Mouse (Mus musculus): ENCODE data around the gene Nanos3. TPM values are rescaled to one million over a fixed set of nuclear protein-coding genes. Genes with fewer than 3 reads are reported as not detected.

The Nanos3 gene
- total and polyA plus RNA-seq, 3 experiments: not detected

DNA sequence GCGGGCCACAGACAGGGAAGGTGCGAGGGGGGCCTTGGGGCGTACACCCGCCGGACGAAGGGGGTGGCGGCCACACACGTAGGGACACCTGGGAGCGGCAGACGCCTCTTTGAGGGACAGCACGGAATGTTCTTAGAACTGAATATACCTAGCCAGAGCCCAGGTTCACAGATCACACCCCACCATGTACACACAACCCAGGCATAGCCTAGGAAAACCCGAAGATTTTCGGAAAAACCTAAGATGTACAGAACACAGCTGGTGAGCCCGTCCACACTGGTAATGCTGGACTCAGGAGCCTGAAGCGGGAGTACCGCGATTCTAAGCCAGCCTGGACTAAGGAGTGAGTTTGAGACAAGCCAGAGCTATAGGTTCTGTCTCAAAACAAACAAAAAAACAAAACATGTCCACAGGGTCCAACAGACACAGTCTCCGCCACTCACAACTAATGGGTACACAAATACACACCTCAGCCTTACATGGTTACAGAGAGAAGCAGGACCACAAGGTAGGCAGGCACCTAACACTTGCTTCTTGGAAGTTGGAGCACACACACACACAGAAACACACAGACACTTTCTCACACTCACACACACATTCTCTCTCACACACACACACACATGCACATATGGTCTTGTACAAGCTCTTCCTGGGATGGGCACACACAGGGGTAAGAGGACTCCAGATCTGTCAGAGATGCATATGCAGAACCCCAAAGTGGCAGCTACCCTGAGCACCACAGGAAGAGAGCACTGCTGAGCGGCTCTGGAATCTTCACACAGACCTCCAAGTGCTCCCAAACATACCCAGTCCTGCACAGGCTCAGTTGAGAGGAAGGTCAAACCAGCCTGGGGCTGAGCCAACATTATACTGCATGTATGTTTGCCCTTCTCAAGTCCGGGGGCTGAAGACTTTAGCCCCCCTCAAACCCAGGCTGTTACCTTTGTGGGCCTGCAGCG, 653 bp downstream of the Nanos3 start:
- Histone ChIP-seq H3K27me3 (replicated peaks) (no peaks in the 10 kb centered on the region), H3K27ac (ENCODE audit: insufficient read depth, low read depth) (no peak overlapping the region), H3K4me1 (ENCODE audit: control insufficient read depth in 1 of 2, insufficient read depth in 2 of 2) (peaks cover 3 to 11% of the 10 kb centered on the region in 2 experiments; a peak in 2 of 4 replicates), H3K4me2 (ENCODE audit: insufficient read depth, low read depth, poor library complexity, severe bottlenecking) (no peak overlapping the region), H3K9ac (ENCODE audit: insufficient read depth, low read depth) (no peak overlapping the region), H3K9me3 (replicated peaks; ENCODE audit: low read length) (peaks cover 4% of the 10 kb centered on the region), H3K36me3 (replicated peaks in 1 of 2; ENCODE audit: control insufficient read depth in 1 of 2, insufficient read depth in 1 of 2, low read length in 1 of 2) (no peaks in the 10 kb centered on the region), H3K4me3 (replicated peaks in 1 of 3; ENCODE audit: low read depth in 2 of 3, low read length in 2 of 3, poor library complexity in 1 of 3) (no peak overlapping the region), H3K79me2 (replicated peaks; ENCODE audit: control insufficient read depth, extremely low read depth, insufficient read depth, poor library complexity, severe bottlenecking) (no peaks in the 10 kb centered on the region)
- DNase-seq (ENCODE audit: extremely low read depth): no peak
- in situ Hi-C loops (cut with MboI; ENCODE audit: low pct_ligation_motif_present, low pct_unique_long_range_greater_than_20kb, low sequenced_read_pairs) (loop anchor here (10.0 kb wide), 1 partner anchor 90 kb away; the partner anchor contains the start of gene Ccdc130), dilution Hi-C loops (cut with MboI; ENCODE audit: extremely low pct_ligation_motif_present, extremely low pct_unique_long_range_greater_than_20kb, low sequenced_read_pairs) (no loop called here)
- no peak for TF ChIP-seq HCFC1 (IDR thresholded peaks at IDR 0.05; ENCODE audit: low read depth, low read length)
- no peak for TF ChIP-seq ETS1 (conservative IDR thresholded peaks at IDR 0.05; ENCODE audit: low read depth, low read length)
- TF ChIP-seq BHLHE40 (IDR thresholded peaks at IDR 0.05; ENCODE audit: low read depth, low read length): no peak
- TF ChIP-seq POLR2A (IDR thresholded peaks at IDR 0.05; ENCODE audit: low read depth, low read length): no peak
- TF ChIP-seq TBP (conservative IDR thresholded peaks at IDR 0.05; ENCODE audit: low read depth, low read length): no peak

DNA sequence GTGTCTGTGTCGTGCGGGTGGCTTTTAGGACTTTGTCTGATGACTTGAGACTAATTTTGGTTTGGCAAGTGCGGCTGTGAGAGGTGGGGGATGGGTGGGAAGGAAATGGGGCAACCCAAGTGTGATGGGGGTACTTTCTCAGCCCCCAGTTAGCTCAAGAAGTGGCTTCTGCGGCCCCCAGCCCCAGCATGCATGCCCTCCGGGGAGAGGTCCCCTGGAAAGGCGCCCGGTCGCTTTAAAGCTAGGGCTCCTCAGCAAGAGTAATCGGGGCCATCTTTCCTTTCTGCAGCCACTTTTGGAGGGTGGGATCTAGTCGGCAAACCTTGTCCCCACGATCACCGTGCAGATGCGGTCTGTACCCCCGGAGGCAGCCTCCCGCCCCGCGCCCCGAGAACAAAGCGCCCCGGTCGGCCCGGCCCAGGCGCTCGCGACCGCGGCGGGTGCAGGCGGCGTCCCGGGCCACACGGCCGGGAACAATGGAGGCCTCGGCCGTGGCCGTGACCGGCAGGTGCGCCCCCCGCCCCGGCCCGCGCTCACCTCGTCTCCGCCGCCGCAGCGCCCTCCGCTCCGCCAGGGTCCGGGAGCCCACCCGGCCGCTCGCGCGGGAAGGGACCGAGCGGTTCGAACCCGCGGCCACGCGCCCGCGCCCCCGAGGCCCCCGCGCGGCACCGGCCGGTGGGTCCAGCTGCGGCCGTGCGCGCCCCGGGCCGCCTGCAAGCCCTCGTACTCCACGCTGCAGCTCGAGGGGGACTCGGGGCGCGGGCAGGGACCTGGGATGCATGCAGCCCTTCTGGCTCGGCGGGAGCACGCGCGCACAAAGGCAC, 1.5 kb downstream of the Nanos3 start:
- H3K4me1 ChIP-seq (ENCODE audit: control insufficient read depth in 1 of 2, insufficient read depth in 2 of 2): peaks cover 3 to 11% of the 10 kb centered on the region in 2 experiments; a peak in 2 of 4 replicates
- dilution Hi-C loops (cut with MboI; ENCODE audit: extremely low pct_ligation_motif_present, extremely low pct_unique_long_range_greater_than_20kb, low sequenced_read_pairs) (no loop called here), in situ Hi-C loops (cut with MboI; ENCODE audit: low pct_ligation_motif_present, low pct_unique_long_range_greater_than_20kb, low sequenced_read_pairs) (loop anchor here (10.0 kb wide), 1 partner anchor 91 kb away; the partner anchor contains the start of gene Ccdc130)
- TF ChIP-seq POLR2A (IDR thresholded peaks at IDR 0.05; ENCODE audit: low read depth, low read length) (no peak), MAX (IDR thresholded peaks at IDR 0.05; ENCODE audit: low read length) (no peak), USF2 (conservative IDR thresholded peaks at IDR 0.05; ENCODE audit: low read depth, low read length) (no peak), MYC (IDR thresholded peaks at IDR 0.05; ENCODE audit: low read depth, low read length) (no peak), MAFK (IDR thresholded peaks at IDR 0.05; ENCODE audit: insufficient replicate concordance, low read length) (no peak), NRF1 (IDR thresholded peaks at IDR 0.05; ENCODE audit: low read depth, low read length) (no peak), UBTF (IDR thresholded peaks at IDR 0.05; ENCODE audit: low read depth, low read length) (no peak), JUND (conservative IDR thresholded peaks at IDR 0.05; ENCODE audit: low read depth, low read length) (no peak), USF1 (IDR thresholded peaks at IDR 0.05; ENCODE audit: low read depth, low read length) (no peak), IRF4 (IDR thresholded peaks at IDR 0.05; ENCODE audit: low read depth, low read length) (no peak), ZMIZ1 (IDR thresholded peaks at IDR 0.05; ENCODE audit: low read depth, low read length) (no peak), MXI1 (IDR thresholded peaks at IDR 0.05; ENCODE audit: low read depth, low read length) (no peak), PAX5 (IDR thresholded peaks at IDR 0.05; ENCODE audit: low read length) (no peak), RCOR1 (conservative IDR thresholded peaks at IDR 0.05; ENCODE audit: low read depth, low read length) (no peak), ETS1 (conservative IDR thresholded peaks at IDR 0.05; ENCODE audit: low read depth, low read length) (no peak), SIN3A (IDR thresholded peaks at IDR 0.05; ENCODE audit: low read length) (no peak)
- H3K4me2 ChIP-seq (ENCODE audit: insufficient read depth, low read depth, poor library complexity, severe bottlenecking): no peak overlapping the region
- peaks cover 6% of the 10 kb centered on the region for H3K27me3 ChIP-seq (replicated peaks)
- no peak overlapping the region for H3K9ac ChIP-seq (ENCODE audit: insufficient read depth, low read depth)
- H3K27ac ChIP-seq (ENCODE audit: insufficient read depth, low read depth): no peak overlapping the region
- H3K9me3 ChIP-seq (replicated peaks; ENCODE audit: low read length): peaks cover 4% of the 10 kb centered on the region
- H3K4me3 ChIP-seq (replicated peaks in 1 of 3; ENCODE audit: low read depth in 2 of 3, low read length in 2 of 3, poor library complexity in 1 of 3): no peak overlapping the region
- H3K79me2 ChIP-seq (replicated peaks; ENCODE audit: control insufficient read depth, extremely low read depth, insufficient read depth, poor library complexity, severe bottlenecking): no peaks in the 10 kb centered on the region
- DNase-seq (ENCODE audit: extremely low read depth): no peak
- H3K36me3 ChIP-seq (replicated peaks in 1 of 2; ENCODE audit: control insufficient read depth in 1 of 2, insufficient read depth in 1 of 2, low read length in 1 of 2): no peaks in the 10 kb centered on the region

All from CH12.LX (cell line).